Mouse (Mus musculus) intestine, embryonic 14.5 days (tissue): ENCODE measurements at regions not wholly inside any gene's neighbourhood (a gene's known extent, or its start where the extent isn't known, plus 50 kb on each side); places are given as distances from the start of the nearest gene placed in this dataset.
A peak's percentile ranks its signal among the peaks of the same experiment; 100 is the strongest.

Experiments used
- ATAC-seq: fragments of 200-750 bp; cut with Nextera tagmentation; replicated peaks from 2 replicates; pipeline ENCODE4 v1.8.0; 2017; ENCODE audit warnings: low read depth, moderate number of reproducible peaks, moderate TSS enrichment, moderate library complexity; ENCODE audit not compliant: low FRiP score, low TSS enrichment
- DNase-seq: peaks from one replicate; pipeline ENCODE4 v3.0.0-alpha.2; 2018; ENCODE audit warnings: low spot score
- H3K27ac ChIP-seq: fragments of 300-500 bp; sonication (generic); 2 replicates; pipeline ENCODE4 v1.5.1; 2014; ENCODE audit warnings: low read depth, mild to moderate bottlenecking, control low read depth
- H3K27me3 ChIP-seq: fragments of 300-500 bp; sonication (generic); replicated peaks from 2 replicates; pipeline ENCODE4 v1.6.1; 2014; ENCODE audit warnings: low read length, control low read depth; ENCODE audit not compliant: control insufficient read depth, insufficient read depth
- H3K36me3 ChIP-seq: fragments of 300-500 bp; sonication (generic); 2 replicates; pipeline ENCODE4 v1.6.1; 2014; ENCODE audit warnings: low read length, control low read depth; ENCODE audit not compliant: control insufficient read depth, insufficient read depth
- H3K4me1 ChIP-seq: fragments of 300-500 bp; sonication (generic); replicated peaks from 2 replicates; pipeline ENCODE4 v1.6.1; 2014; ENCODE audit warnings: low read length, control low read depth, mixed read lengths; ENCODE audit not compliant: control insufficient read depth, insufficient read depth
- H3K4me2 ChIP-seq: fragments of 300-500 bp; sonication (generic); 2 replicates; pipeline ENCODE4 v1.6.1; 2014; ENCODE audit warnings: low read length
- H3K4me3 ChIP-seq: fragments of 300-500 bp; sonication (generic); 2 replicates; pipeline ENCODE4 v1.5.1; 2014; ENCODE audit warnings: low read depth, low read length, control low read depth, mixed read lengths
- H3K9ac ChIP-seq: fragments of 300-500 bp; sonication (generic); 2 replicates; pipeline ENCODE4 v1.6.1; 2014; ENCODE audit warnings: mild to moderate bottlenecking, low read length
- H3K9me3 ChIP-seq: fragments of 300-500 bp; sonication (generic); 2 replicates; pipeline ENCODE4 v1.6.1; 2016; ENCODE audit warnings: low read length, control low read depth; ENCODE audit not compliant: control insufficient read depth
- WGBS: fragments of 180-500 bp; shearing (Covaris S2); extraction: QIAGEN DNeasy Blood & Tissue Kit; methylation state at CpG from one replicate; pipeline ENCODE4 v1.1.7; 2014; 5-methylcytosine and 5-hydroxymethylcytosine counted together

- Histone ChIP-seq H3K9ac (no peak overlapping the region), H3K4me3 (no peak overlapping the region), H3K27me3 (no peaks in the 10 kb centered on the region), H3K27ac (peak overlapping the region; percentile 86), H3K4me2 (no peak overlapping the region), H3K9me3 (no peaks in the 10 kb centered on the region), H3K36me3 (no peaks in the 10 kb centered on the region), H3K4me1 (peaks cover 12% of the 10 kb centered on the region)
- WGBS, result 13% methylated on average over 3 of the region's 3 CpGs
- DNase-seq (no peak), ATAC-seq (no peak)
Observed at GRCm38 (mm10) chr5:129416425-129416824, 84.6 kb upstream of the Sfswap start.

- Histone ChIP-seq H3K9ac (no peak overlapping the region), H3K27ac (no peak overlapping the region; the same call in 1 of the 2 replicates), H3K9me3 (no peaks in the 10 kb centered on the region), H3K27me3 (no peaks in the 10 kb centered on the region), H3K36me3 (no peaks in the 10 kb centered on the region), H3K4me1 (peaks cover 12% of the 10 kb centered on the region), H3K4me2 (no peak overlapping the region), H3K4me3 (no peak overlapping the region)
- DNase-seq, result no peak
- WGBS, result 53% methylated on average over 3 of the region's 3 CpGs
- no peak for ATAC-seq
Observed at GRCm38 (mm10) chr5:129417516-129417915, 83.5 kb upstream of the Sfswap start.

- H3K4me2 ChIP-seq, result no peak overlapping the region
- no peak overlapping the region for H3K9ac ChIP-seq
- 77% methylated on average over 2 of the region's 2 CpGs for WGBS
- ATAC-seq (no peak), DNase-seq (no peak)
- no peaks in the 10 kb centered on the region for H3K9me3 ChIP-seq
- H3K27ac ChIP-seq, result no peak overlapping the region
- H3K4me1 ChIP-seq, result peaks cover under 1% of the 10 kb centered on the region; the same call in 1 of the 2 replicates
- H3K27me3 ChIP-seq, result no peaks in the 10 kb centered on the region
- no peak overlapping the region for H3K4me3 ChIP-seq
- no peaks in the 10 kb centered on the region for H3K36me3 ChIP-seq
Observed at GRCm38 (mm10) chr5:129420981-129421380, 80.0 kb upstream of the Sfswap start.

GRCm38 (mm10) chr5:129429897-129430296, 71.1 kb upstream of the Sfswap start:
- H3K4me3 ChIP-seq, result no peak overlapping the region
- H3K9me3 ChIP-seq, result no peaks in the 10 kb centered on the region
- ATAC-seq (no peak), DNase-seq (no peak)
- H3K4me2 ChIP-seq, result no peak overlapping the region
- H3K27ac ChIP-seq, result no peak overlapping the region
- H3K4me1 ChIP-seq, result no peaks in the 10 kb centered on the region
- H3K9ac ChIP-seq, result no peak overlapping the region
- no peaks in the 10 kb centered on the region for H3K36me3 ChIP-seq
- H3K27me3 ChIP-seq, result no peaks in the 10 kb centered on the region

GRCm38 (mm10) chr5:129430330-129430729, 70.7 kb upstream of the Sfswap start:
- Histone ChIP-seq H3K9ac (no peak overlapping the region), H3K27me3 (no peaks in the 10 kb centered on the region), H3K4me1 (no peaks in the 10 kb centered on the region), H3K27ac (no peak overlapping the region), H3K4me3 (no peak overlapping the region), H3K36me3 (no peaks in the 10 kb centered on the region), H3K9me3 (no peaks in the 10 kb centered on the region), H3K4me2 (no peak overlapping the region)
- ATAC-seq (no peak), DNase-seq (no peak)
- WGBS, result 71% methylated on average over 3 of the region's 3 CpGs

- Histone ChIP-seq H3K9me3 (no peaks in the 10 kb centered on the region), H3K9ac (no peak overlapping the region), H3K4me2 (no peak overlapping the region), H3K27ac (no peak overlapping the region), H3K4me1 (peaks cover 6% of the 10 kb centered on the region), H3K27me3 (no peaks in the 10 kb centered on the region), H3K36me3 (no peaks in the 10 kb centered on the region), H3K4me3 (no peak overlapping the region)
- no peak for DNase-seq
- ATAC-seq, result no peak
- WGBS, result 49% methylated on average over 7 of the region's 7 CpGs
Observed at GRCm38 (mm10) chr5:129449931-129450573, 51.0 kb upstream of the Sfswap start.
